Mouse (Mus musculus) lung, adult 2 months (tissue): ENCODE measurements around the gene Haus3.

Source experiments
- CTCF ChIP-seq: fragments of 200-500 bp; IDR thresholded peaks from 2 replicates; pipeline ENCODE4 v1.5.1; 2011; ENCODE audit warnings: mild to moderate bottlenecking, low read length, control low read depth; ENCODE audit not compliant: insufficient read depth
- POLR2A ChIP-seq: fragments of 200-500 bp; IDR thresholded peaks from 2 replicates; pipeline ENCODE4 v1.6.1; 2011; ENCODE audit warnings: low read depth, mild to moderate bottlenecking, control low read depth, low read length, borderline replicate concordance; ENCODE audit errors: extremely low read depth

GRCm38 (mm10) chr5:34124131-34124530, 45.2 kb downstream of the Haus3 start:
- TF ChIP-seq CTCF = no peak
- TF ChIP-seq POLR2A = no peak
